Mouse (Mus musculus) cerebellum, adult 2 months (tissue): ENCODE results near the gene Rybp.

Source experiments
- CTCF ChIP-seq: fragments of 200-500 bp; IDR thresholded peaks from 2 replicates; pipeline ENCODE4 v1.5.1; 2011; ENCODE audit warnings: low read depth, mild to moderate bottlenecking, control low read depth, low read length, moderate library complexity, borderline replicate concordance; ENCODE audit not compliant: insufficient read depth
- POLR2A ChIP-seq: fragments of 200-500 bp; IDR thresholded peaks from 2 replicates; pipeline ENCODE4 v1.6.1; 2011; ENCODE audit warnings: low read length, control low read depth, borderline replicate concordance; ENCODE audit not compliant: insufficient read depth

GRCm38 (mm10) chr6:100223932-100224331, 63.4 kb downstream of the Rybp start:
- TF ChIP-seq POLR2A = no peak
- no peak for TF ChIP-seq CTCF
